Mouse (Mus musculus) cerebellum, adult 11-12 months (tissue): ENCODE data around the gene Vmn1r121.
"Not testable (repeated sequence)": the region's sequence is repeated elsewhere in the genome, so short reads cannot be mapped to it uniquely, and the experiment has no call there.

ENCODE experiments used
- DNase-seq: peaks from one replicate; pipeline ENCODE4 v3.0.0; 2022

Gene Vmn1r121

DNA sequence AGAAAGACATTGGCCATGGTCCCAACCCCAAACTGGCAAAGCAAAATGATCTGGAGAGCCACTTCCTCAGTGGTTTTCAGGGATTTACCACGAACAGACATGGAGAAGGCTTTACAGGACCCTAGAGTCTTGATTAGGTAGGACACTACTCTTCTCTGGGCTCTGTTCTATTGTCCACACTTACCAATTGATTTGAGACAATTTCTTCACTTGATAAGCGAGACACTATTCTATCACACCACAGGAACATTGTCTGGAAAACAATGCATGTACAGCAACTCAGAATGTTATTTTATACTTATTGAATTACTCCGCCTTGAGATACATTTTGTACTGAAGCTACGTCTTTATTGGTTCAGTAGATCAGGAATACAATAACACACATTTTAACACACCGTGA is at the start of gene Vmn1r121:
TSS of gene Vmn1r121 (minus strand) at position 101 of the 400 bp plus-strand sequence.
- not testable (repeated sequence) for DNase-seq

DNA sequence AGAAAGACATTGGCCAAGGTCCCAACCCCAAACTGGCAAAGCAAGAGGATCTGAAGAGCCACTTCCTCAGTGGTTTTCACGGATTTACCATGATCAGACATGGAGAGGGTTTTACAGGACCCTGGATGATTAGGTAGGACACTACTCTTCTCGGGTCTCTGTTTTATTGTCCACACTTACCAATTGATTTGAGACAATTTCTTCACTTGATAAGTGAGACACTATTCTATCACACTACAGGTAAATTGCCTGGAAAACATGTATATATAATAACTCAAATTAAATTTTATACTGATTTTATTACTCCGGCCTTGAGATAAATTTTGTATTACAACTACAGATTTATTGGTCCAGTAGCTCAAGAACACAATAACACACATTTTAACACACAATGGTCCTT is 35.7 kb upstream of the Vmn1r121 start, which contains the start of gene Vmn1r122:
TSS of gene Vmn1r122 (minus strand) at position 101 of the 400 bp plus-strand sequence.
- not testable (repeated sequence) for DNase-seq

DNA sequence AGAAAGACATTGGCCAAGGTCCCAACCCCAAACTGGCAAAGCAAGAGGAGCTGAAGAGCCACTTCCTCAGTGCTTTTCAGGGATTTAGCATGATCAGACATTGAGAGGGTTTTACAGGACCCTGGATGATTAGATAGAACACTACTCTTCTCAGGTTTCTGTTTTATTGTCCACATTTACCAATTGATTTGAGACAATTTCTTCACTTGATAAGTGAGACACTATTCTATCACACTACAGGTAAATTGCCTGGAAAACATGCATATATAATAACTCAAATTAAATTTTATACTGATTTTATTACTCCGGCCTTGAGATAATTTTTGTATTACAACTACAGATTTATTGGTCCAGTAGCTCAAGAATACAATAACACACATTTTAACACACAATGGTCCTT is 44.6 kb downstream of the Vmn1r121 start, which contains the start of gene Vmn1r120:
TSS of gene Vmn1r120 (minus strand) at position 101 of the 400 bp plus-strand sequence.
- not testable (repeated sequence) for DNase-seq
